Mouse (Mus musculus): ENCODE measurements around the gene Hoxc8. TPM values are rescaled to one million over a fixed set of nuclear protein-coding genes. Genes with fewer than 3 reads are reported as not detected.

Gene Hoxc8
- total RNA-seq, 2 experiments from 2014 or later = not detected

DNA sequence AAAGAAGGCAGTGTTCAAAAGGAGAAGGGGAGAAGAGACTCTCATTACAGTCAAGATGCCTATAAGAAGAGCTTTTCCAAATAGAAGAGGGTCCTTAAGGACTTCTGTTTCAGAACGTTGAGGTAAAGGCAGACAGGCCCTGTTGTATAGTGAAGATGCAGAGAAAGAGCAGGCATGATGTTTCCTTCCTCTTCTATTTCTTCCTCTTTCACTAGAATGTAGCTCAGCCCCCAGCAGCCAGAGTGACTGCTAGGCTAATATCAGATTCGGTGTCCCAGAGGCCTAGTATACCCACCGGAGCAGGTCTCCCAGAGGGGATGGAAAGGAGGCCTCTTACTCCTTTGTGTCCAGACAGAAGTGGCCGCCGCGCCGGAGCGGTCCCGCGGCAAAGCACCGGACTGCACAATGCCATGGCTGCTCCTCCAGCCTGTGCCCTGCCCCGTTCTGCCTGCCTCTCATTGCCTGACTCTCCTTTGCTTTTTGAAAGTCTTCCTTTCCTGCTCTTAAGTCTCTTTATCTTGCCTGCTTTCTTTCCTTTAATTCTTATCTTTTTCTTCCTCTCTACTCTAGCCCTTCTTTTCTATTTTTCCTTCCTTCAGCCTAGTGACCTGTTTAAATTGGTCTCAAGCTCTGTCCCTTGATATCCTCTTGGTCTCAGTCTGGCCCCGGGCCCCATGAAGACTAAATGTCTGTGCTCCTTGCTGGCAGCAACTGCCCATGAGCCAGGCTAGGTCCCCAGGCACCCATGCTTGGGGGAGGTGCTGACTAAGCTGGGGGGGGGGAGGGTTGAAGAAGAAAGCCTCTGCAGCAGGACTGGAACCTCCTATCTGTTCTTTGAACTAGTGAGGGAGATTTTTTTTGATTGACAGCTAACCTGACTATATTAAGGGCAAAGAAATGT lies 11.5 kb upstream of the Hoxc8 start:
- intact Hi-C loops (cut with DNase I) = no loop called here
- no peak for TF ChIP-seq CTCF (IDR thresholded peaks at IDR 0.05)
- H3K27ac ChIP-seq = no peak overlapping the region
- no peak for DNase-seq (ENCODE audit: extremely low spot score in 1 of 2, low spot score in 2 of 2)
- H3K4me3 ChIP-seq = no peak overlapping the region

DNA sequence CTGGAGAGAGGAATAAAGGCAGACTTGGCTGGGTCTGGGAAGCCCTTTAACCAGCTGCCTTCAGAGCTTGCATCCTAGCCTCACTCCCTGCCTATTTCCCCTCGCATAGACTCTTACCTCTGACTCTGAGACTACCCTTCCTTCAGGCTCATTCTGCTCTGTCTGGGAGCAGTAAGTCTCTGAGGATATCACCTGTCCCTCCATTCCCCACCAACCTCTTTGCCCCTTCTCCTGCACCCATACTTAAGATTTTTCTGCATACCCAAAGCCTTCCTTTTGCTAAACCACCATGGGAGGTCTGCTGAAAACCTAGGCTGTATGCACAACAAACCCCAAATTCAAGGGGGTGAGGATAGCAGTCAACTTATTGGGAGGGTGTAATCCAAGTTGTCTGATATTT lies 10.5 kb upstream of the Hoxc8 start:
- intact Hi-C loops (cut with DNase I) = no loop called here
- no peak overlapping the region for H3K4me3 ChIP-seq
- no peak overlapping the region for H3K27ac ChIP-seq
- TF ChIP-seq CTCF (IDR thresholded peaks at IDR 0.05) = no peak
- no peak for DNase-seq (ENCODE audit: extremely low spot score in 1 of 2, low spot score in 2 of 2)

GRCm38 (mm10) chr15:102980352-102980751 lies 10.1 kb upstream of the Hoxc8 start:
- no peak overlapping the region for H3K4me3 ChIP-seq
- TF ChIP-seq CTCF (IDR thresholded peaks at IDR 0.05) = no peak
- no peak for DNase-seq (ENCODE audit: extremely low spot score in 1 of 2, low spot score in 2 of 2)
- intact Hi-C loops (cut with DNase I) = no loop called here
- no peak overlapping the region for H3K27ac ChIP-seq

DNA sequence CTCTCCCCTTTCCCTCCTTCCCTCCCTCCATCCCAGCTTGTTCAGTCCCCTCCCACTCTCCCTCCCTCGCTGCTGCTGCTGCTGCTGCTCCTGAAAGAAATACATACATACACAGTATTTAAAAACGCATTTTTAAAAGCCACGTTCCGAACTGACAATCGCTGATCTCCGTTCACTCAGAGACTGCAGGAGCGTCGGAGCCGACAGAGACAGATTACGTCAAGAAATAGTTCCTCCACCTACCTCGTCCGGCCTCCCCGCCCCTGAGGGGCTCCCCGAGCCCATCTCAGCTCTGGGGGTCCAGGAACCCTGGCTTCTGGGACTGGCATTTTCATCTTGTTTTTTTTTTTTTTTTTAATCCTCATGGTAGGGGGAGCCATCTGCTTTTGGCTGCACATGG lies 9.5 kb upstream of the Hoxc8 start:
- DNase-seq (ENCODE audit: extremely low spot score in 1 of 2, low spot score in 2 of 2) = no peak
- Histone ChIP-seq H3K4me3 (no peak overlapping the region), H3K27ac (no peak overlapping the region)
- intact Hi-C loops (cut with DNase I) = no loop called here
- TF ChIP-seq CTCF (IDR thresholded peaks at IDR 0.05) = no peak

- intact Hi-C loops (cut with DNase I) = no loop called here
These were observed 8.8 kb upstream of the Hoxc8 start for GRCm38 (mm10) chr15:102981379-102982288.

GRCm38 (mm10) chr15:102983716-102984115 lies 6.7 kb upstream of the Hoxc8 start:
- Histone ChIP-seq H3K4me3 (no peak overlapping the region), H3K27ac (no peak overlapping the region)
- TF ChIP-seq CTCF (IDR thresholded peaks at IDR 0.05) = no peak
- intact Hi-C loops (cut with DNase I) = no loop called here
- DNase-seq (ENCODE audit: extremely low spot score in 1 of 2, low spot score in 2 of 2) = no peak

More at GRCm38 (mm10) chr15:102981379-102982288, 8.8 kb upstream of the Hoxc8 start:
- TF ChIP-seq CTCF (IDR thresholded peaks at IDR 0.05) = no peak
- DNase-seq (ENCODE audit: extremely low spot score in 1 of 2, low spot score in 2 of 2) = no peak
- H3K4me3 ChIP-seq = no peak overlapping the region
- no peak overlapping the region for H3K27ac ChIP-seq

DNA sequence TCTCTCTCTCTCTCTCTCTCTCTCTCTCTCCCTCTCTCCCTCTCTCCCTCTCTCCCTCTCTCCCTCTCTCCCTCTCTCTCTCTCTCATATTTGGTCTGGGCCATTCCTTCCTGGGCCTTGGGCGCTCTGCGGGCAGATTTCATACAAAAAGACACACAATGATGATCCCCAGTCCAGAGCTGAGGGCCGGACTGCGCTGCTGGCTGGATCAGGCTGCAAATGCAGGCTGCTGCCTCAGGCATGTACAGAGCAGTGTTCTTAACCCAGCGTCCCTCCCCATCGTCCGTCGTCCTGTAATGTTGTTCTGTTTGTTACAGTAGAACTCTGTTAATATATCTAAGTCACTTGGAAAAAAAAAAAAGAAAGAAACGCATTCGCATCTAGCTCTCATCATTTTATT lies 5.9 kb upstream of the Hoxc8 start:
- DNase-seq (ENCODE audit: extremely low spot score in 1 of 2, low spot score in 2 of 2) = no peak
- H3K27ac ChIP-seq = no peak overlapping the region
- no peak overlapping the region for H3K4me3 ChIP-seq
- TF ChIP-seq CTCF (IDR thresholded peaks at IDR 0.05) = no peak
- intact Hi-C loops (cut with DNase I) = no loop called here

DNA sequence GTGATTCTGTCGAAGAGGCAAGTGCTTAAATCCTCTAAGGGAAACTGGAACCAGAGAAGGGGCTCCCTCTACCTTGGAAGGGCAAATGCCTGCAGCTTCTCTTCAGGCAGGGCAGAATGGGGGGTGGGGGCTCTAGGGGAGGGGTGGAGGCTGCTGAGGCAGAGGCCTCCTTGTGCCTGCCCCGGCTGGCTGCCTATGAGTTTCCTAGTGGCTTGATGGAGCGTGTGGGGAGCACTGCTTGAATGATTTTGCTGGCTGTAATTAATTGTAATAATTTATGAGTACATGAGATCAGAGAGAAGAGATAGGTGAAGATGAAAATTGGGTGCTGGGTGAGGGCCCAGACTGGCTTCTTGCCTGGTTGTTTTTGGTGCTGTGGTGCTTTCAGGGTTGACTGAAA lies 5.5 kb upstream of the Hoxc8 start:
- Histone ChIP-seq H3K4me3 (no peak overlapping the region), H3K27ac (no peak overlapping the region)
- intact Hi-C loops (cut with DNase I) = loop anchor here (5.0 kb wide), 1 partner anchor 228 kb away; no protein-coding TSS in a partner anchor
- DNase-seq (ENCODE audit: extremely low spot score in 1 of 2, low spot score in 2 of 2) = no peak
- TF ChIP-seq CTCF (IDR thresholded peaks at IDR 0.05) = no peak

GRCm38 (mm10) chr15:102987124-102987833 lies 3.1 kb upstream of the Hoxc8 start:
- Histone ChIP-seq H3K4me3 (no peak overlapping the region), H3K27ac (no peak overlapping the region)
- peak; percentile 78 to 81 for DNase-seq (ENCODE audit: extremely low spot score in 1 of 2, low spot score in 2 of 2)
- peak; percentile 90 for TF ChIP-seq CTCF (IDR thresholded peaks at IDR 0.05)
- intact Hi-C loops (cut with DNase I) = loop anchor here (1.0 to 5.0 kb wide), 2 partner anchors 190 to 230 kb away; no protein-coding TSS in a partner anchor

- Histone ChIP-seq H3K27ac (no peak overlapping the region), H3K4me3 (no peak overlapping the region)
- intact Hi-C loops (cut with DNase I) = loop anchor here (5.0 kb wide), 1 partner anchor 231 kb away; no protein-coding TSS in a partner anchor
- no peak for DNase-seq (ENCODE audit: extremely low spot score in 1 of 2, low spot score in 2 of 2)
- no peak for TF ChIP-seq CTCF (IDR thresholded peaks at IDR 0.05)
These were observed 2.3 kb upstream of the Hoxc8 start for GRCm38 (mm10) chr15:102988078-102988477.

DNA sequence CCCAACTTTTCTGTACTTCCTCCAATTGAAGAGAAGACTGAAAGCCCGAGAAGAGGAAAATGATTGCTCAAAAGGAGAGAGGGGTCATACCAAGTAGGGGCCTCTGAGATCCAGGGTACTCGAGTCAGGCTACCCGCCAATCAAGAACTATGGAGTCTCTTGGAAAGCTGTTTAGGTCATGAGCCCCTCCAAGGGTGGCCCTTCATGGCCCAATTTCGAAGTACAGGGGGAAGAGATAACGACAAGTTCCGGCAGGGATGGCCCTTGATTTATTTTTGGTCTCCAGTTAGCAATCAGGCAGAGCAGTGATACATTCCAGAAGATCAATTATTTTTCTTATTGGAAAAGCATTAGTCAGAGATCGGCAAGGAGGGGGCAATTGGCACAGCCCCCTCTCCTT lies 1.4 kb downstream of the Hoxc8 start:
- intact Hi-C loops (cut with DNase I) = no loop called here
- Histone ChIP-seq H3K4me3 (no peak overlapping the region), H3K27ac (no peak overlapping the region)
- TF ChIP-seq CTCF (IDR thresholded peaks at IDR 0.05) = no peak
- no peak for DNase-seq (ENCODE audit: extremely low spot score in 1 of 2, low spot score in 2 of 2)

Measured in left cerebral cortex, adult 2 months (tissue).